Mouse (Mus musculus) MEL-GATA-1-ER (cell line): ENCODE results near the gene Sh3kbp1.
"Not testable (repeated sequence)": the region's sequence is repeated elsewhere in the genome, so short reads cannot be mapped to it uniquely, and the experiment has no call there.

Source experiments
- DNase-seq: peaks from one replicate; pipeline ENCODE4 v3.0.0-alpha.2; 2012; ENCODE audit warnings: low read depth; ENCODE audit errors: extremely low read depth

Gene Sh3kbp1

DNA sequence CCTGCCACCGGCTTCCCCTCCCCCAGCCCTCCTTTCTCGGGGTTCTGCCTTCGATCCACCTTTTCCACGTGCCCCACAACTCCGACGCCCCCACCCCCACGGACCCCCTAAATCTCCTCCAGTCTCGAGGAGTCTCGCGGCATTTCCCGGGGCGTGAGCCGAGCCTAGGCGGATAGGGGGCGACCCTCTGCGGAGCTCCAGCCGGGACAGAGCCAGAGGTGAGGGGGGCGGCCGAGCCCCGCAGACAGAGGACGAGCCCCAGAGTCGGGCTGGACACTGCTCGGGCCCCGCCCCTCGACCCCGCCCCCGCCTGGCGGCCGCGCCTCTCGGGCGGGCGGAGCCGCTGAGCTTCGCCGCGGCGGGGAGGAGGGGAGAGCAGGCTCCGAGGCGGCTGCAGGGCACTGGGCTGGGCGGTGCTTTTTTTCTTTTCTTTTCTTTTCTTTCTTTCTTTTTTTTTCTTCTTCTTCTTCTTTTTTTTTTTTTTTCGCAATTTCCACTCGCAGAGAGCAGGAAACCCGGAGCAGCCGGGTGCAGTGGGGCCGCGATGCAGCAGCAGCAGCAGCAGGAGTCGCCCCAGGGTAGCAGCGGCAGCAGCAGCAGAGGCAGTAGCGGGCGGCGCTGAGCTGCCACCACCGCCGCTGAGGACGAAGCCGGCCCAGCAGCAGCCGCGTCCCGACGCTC, at the start of gene Sh3kbp1:
Gene Sh3kbp1 (plus strand): TSS at position 366 of the 681 bp plus-strand sequence.
- DNase-seq: no peak

DNA sequence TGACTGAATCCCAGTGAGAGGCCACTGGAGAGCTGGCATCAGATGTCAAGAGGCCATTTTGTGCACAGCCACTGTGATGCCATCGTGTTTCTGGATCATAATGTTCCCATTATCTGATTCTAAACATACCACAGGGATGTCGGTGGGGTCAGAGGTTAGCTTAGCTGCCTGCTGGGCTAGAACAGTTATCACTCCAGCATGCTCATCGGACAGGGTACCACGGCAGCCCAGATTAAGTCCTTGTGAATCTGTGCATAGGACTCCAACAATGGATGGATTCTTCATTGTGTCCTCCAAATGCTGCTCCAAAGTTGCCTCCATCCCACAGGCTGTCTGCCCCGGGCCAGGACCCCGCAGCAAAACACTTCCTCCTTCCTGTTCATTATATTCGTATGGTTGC, 42.3 kb upstream of the Sh3kbp1 start:
- not testable (repeated sequence) for DNase-seq

- DNase-seq: no peak
These were observed 35.4 kb upstream of the Sh3kbp1 start for GRCm38 (mm10) chrX:159591633-159592032.

GRCm38 (mm10) chrX:159597502-159597901, 29.6 kb upstream of the Sh3kbp1 start:
- DNase-seq: peak; percentile 13

DNA sequence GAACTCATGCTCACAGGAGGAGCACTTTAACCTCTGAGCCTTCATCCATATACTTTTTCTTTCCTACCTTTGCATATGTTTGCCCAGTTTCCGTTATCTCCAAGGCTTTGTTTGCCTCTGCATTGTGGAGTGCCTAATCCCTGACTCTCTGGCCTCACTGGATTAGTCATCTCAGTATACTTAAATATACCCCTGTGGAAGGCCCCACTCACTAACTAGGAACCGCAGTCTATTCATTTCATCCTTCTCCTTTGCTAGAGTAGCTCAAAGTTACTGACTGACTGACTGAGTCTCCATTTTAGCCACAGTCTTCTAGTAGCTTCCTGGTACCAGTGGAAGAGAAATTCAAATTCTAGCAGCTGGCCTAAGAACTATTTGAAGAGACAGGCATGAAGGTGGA, 22.2 kb upstream of the Sh3kbp1 start:
- DNase-seq: no peak

DNA sequence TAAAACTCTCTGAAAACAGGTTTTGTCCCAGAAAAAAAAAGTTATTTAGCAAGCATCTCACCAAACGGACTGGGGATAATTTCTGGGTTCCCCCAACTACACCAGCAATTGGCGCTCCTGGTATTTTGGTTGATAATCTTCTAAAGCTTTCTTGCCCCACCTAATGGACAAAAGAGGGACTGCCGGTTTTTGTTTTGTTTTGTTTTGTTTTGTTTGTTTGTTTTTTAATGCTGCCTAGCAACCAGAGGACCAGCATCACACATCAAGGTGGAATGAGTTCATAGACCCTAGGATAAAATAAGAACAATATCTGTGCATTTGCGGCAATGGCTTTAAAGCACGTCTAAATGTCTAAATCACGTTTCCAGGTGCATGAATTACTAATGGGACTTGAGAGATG, 20.1 kb upstream of the Sh3kbp1 start:
- no peak for DNase-seq

- no peak for DNase-seq
These were observed 715 bp upstream of the Sh3kbp1 start for GRCm38 (mm10) chrX:159626208-159626906.

GRCm38 (mm10) chrX:159627588-159628566, 805 bp downstream of the Sh3kbp1 start:
- no peak for DNase-seq

DNA sequence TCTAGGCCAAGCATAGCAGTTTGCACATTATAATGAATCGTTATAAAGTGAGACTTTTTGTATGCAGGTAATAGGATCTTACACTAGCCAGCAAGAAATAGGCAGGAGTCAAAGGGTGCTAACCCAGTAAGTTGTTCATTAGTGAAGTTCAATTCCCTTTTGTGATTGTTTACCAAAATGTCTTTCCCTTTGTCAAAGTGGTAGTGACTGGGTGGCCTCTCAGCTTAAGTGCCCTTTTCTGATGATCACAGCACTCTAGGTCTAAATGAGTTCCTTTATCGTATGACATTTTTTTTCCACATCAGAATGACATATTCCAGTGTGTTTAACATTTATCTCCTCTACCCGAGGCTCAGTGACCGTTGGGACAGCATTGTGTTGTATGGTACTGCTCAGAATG, 1.6 kb downstream of the Sh3kbp1 start:
- no peak for DNase-seq

- DNase-seq: no peak
These were observed 2.1 kb downstream of the Sh3kbp1 start for GRCm38 (mm10) chrX:159629203-159629602.

DNA sequence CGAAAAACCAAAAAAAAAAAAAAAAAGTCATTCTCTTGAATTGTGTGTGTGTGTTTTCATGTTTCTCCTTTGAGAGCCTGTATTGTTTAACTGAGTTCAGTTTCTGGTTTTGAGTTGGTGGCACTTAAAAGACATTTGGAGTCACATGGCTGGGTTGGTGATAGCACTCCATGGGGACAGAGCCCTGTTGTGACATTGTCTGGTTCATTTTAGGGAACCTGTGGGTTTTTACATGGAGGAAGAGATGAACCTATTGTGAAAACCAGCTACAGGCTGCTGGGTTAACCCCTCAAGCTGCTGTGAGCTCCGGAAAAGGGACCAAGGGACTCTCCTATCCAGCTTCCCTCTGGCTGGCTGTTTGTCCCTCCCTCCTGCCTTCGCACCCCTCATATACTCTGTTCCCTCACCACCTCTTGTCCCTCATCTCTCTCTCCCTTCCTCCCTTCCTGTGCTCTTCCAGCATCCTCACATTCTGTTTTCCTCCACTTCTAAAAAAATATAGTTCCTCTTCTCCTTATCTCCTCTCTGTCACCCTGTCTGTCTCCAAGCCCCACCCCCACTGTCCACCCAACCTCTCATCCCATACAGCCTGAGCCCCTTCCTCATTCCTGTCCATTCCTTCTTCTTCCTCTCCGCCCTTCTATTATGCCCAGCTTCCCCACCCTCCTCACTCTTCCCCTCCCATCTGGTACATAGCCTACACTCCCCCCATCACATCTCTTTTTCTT, 11.6 kb downstream of the Sh3kbp1 start:
- DNase-seq: peak; percentile 82

- no peak for DNase-seq
These were observed 12.9 kb downstream of the Sh3kbp1 start for GRCm38 (mm10) chrX:159639991-159640390.

- peak; percentile 73 for DNase-seq
These were observed 18.2 kb downstream of the Sh3kbp1 start for GRCm38 (mm10) chrX:159645314-159645713.

DNA sequence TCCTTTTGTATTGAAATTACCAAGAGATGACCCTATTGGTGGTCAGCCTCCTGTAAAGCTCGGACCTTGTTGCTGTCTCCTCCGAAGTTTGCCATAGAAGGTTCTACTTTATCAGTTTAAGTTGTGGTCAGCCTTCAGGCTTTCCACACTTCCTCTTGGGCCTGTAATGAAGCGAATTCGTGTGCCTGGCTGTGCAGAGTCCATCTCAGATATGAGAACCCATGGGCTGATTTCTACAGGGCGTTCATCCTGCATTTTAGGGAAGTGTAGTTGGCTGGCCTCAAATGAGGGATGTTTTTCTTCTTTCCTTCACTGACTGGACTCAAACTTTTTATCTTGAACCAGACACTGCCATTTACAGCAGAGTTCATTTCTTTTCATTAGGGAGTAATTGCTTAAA, 20.5 kb downstream of the Sh3kbp1 start:
- DNase-seq: peak; percentile 91

DNA sequence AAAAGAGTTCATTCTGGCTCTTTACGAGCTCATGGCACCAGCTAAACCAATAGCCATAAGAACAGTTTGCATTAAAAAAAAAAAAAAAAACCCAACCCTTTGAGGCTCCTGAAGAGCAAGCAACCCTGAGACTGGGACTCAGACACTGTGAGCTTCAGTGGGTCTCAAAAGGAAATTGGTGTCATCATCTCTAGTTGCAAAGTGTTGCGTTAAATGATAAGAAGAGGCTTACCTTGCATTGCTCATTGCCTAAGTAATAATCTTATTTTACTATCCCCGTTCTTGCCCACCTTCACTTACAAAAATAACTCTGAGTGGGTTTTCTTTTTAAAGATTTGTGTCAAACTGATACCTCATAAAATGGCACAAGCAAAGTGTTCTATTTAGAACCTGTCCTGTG, 21.5 kb downstream of the Sh3kbp1 start:
- no peak for DNase-seq

- DNase-seq: no peak
These were observed 23.1 kb downstream of the Sh3kbp1 start for GRCm38 (mm10) chrX:159650130-159650678.

DNA sequence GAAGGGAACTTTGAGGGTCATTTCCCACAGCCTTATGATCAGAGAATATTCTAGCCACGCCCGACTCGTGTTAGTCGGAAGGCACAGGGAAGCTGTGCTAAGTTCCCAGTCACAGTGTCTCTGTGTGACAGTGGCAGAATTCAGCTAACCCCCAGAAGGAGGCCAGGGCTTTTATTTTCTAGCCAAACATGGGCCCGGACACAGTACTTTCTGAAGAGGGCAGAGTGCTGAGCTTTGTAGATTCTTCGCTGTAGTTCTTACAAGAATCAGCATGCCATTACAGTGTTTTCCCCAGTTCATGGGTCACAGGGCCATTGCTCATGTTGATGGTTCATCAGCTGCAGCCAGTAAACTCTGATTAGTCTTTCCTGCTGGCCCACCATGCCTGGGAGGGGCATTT, 23.7 kb downstream of the Sh3kbp1 start:
- DNase-seq: no peak

DNA sequence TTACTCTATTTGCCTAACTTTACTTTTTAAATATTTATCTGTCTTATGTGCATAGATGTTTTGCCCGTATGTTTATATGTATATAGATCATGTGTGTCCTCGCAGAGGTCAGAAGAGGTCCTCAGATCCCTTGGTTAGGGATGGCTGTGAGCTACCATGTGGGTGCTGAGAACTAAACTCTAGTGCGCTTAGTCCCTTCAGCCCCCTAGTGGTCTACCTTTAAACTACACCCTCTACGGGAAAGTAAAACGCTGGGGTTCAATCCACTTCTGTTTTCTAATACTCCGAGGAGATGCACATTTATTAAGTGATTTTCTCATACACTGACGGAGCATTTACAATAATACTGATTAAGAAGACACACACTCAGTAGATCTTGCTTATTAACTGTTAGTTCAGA, 44.3 kb downstream of the Sh3kbp1 start:
- DNase-seq: no peak

- DNase-seq: no peak
These were observed 45.4 kb downstream of the Sh3kbp1 start for GRCm38 (mm10) chrX:159672466-159672865.

- DNase-seq: peak; percentile 59
These were observed 49.2 kb downstream of the Sh3kbp1 start for GRCm38 (mm10) chrX:159676242-159676641.
